Mouse (Mus musculus): ENCODE measurements at regions not wholly inside any gene's neighbourhood (a gene's known extent, or its start where the extent isn't known, plus 50 kb on each side); places are given as distances from the start of the nearest gene placed in this dataset.

GRCm38 (mm10) chr1:186572651-186573050, 133.1 kb downstream of the Tgfb2 start:
- no peak for DNase-seq

- no peak for DNase-seq
Measured at GRCm38 (mm10) chr1:186572092-186572491, 133.7 kb downstream of the Tgfb2 start.

- DNase-seq = no peak
Measured at GRCm38 (mm10) chr1:186568496-186568895, 137.3 kb downstream of the Tgfb2 start.

GRCm38 (mm10) chr1:186568076-186568475, 137.7 kb downstream of the Tgfb2 start:
- DNase-seq = no peak

- no peak for DNase-seq
Measured at GRCm38 (mm10) chr1:186567136-186567826, 138.5 kb downstream of the Tgfb2 start.

- no peak for DNase-seq
Measured at GRCm38 (mm10) chr1:186562027-186562426, 143.8 kb downstream of the Tgfb2 start.

- no peak for DNase-seq
Measured at GRCm38 (mm10) chr1:186555441-186555975, 150.3 kb downstream of the Tgfb2 start.

- DNase-seq = no peak
Measured at GRCm38 (mm10) chr1:186554520-186555010, 151.2 kb downstream of the Tgfb2 start.

- no peak for DNase-seq
Measured at GRCm38 (mm10) chr1:186552689-186553088, 153.1 kb downstream of the Tgfb2 start.

- no peak for DNase-seq
Measured at GRCm38 (mm10) chr1:186550265-186550885, 155.4 kb downstream of the Tgfb2 start.

- DNase-seq = no peak
Measured at GRCm38 (mm10) chr1:186549207-186549606, 156.6 kb downstream of the Tgfb2 start.

- no peak for DNase-seq
Measured at GRCm38 (mm10) chr1:186546386-186547185, 159.2 kb downstream of the Tgfb2 start.

- no peak for DNase-seq
Measured at GRCm38 (mm10) chr1:186540070-186540469, 165.7 kb downstream of the Tgfb2 start.

- DNase-seq = no peak
Measured at GRCm38 (mm10) chr1:186538233-186538632, 167.6 kb downstream of the Tgfb2 start.

- DNase-seq = no peak
Measured at GRCm38 (mm10) chr1:186515976-186516375, 189.8 kb downstream of the Tgfb2 start.

GRCm38 (mm10) chr1:186515071-186515470, 190.7 kb downstream of the Tgfb2 start:
- no peak for DNase-seq

- DNase-seq = no peak
Measured at GRCm38 (mm10) chr1:186513861-186514260, 191.9 kb downstream of the Tgfb2 start.

- DNase-seq = no peak
Measured at GRCm38 (mm10) chr1:186510531-186510930, 195.3 kb downstream of the Tgfb2 start.

GRCm38 (mm10) chr1:186508358-186508757, 197.4 kb downstream of the Tgfb2 start:
- no peak for DNase-seq

GRCm38 (mm10) chr1:186507956-186508355, 197.8 kb downstream of the Tgfb2 start:
- DNase-seq = no peak

GRCm38 (mm10) chr1:186506517-186506916, 199.3 kb downstream of the Tgfb2 start:
- DNase-seq = no peak

- DNase-seq = no peak
Measured at GRCm38 (mm10) chr1:186505912-186506311, 199.9 kb downstream of the Tgfb2 start.

GRCm38 (mm10) chr1:186505051-186505711, 200.6 kb downstream of the Tgfb2 start:
- DNase-seq = no peak

Measured in thymus, postnatal 25 days (tissue).